Mouse (Mus musculus) intestine, embryonic 14.5 days (tissue): ENCODE measurements at regions not wholly inside any gene's neighbourhood (a gene's known extent, or its start where the extent isn't known, plus 50 kb on each side); places are given as distances from the start of the nearest gene placed in this dataset.

Experiments
- ATAC-seq: fragments of 200-750 bp; cut with Nextera tagmentation; replicated peaks from 2 replicates; pipeline ENCODE4 v1.8.0; 2017; ENCODE audit warnings: low read depth, moderate number of reproducible peaks, moderate TSS enrichment, moderate library complexity; ENCODE audit not compliant: low FRiP score, low TSS enrichment
- DNase-seq: peaks from one replicate; pipeline ENCODE4 v3.0.0-alpha.2; 2018; ENCODE audit warnings: low spot score
- H3K27ac ChIP-seq: fragments of 300-500 bp; sonication (generic); 2 replicates; pipeline ENCODE4 v1.5.1; 2014; ENCODE audit warnings: low read depth, mild to moderate bottlenecking, control low read depth
- H3K27me3 ChIP-seq: fragments of 300-500 bp; sonication (generic); replicated peaks from 2 replicates; pipeline ENCODE4 v1.6.1; 2014; ENCODE audit warnings: low read length, control low read depth; ENCODE audit not compliant: control insufficient read depth, insufficient read depth
- H3K36me3 ChIP-seq: fragments of 300-500 bp; sonication (generic); 2 replicates; pipeline ENCODE4 v1.6.1; 2014; ENCODE audit warnings: low read length, control low read depth; ENCODE audit not compliant: control insufficient read depth, insufficient read depth
- H3K4me1 ChIP-seq: fragments of 300-500 bp; sonication (generic); replicated peaks from 2 replicates; pipeline ENCODE4 v1.6.1; 2014; ENCODE audit warnings: low read length, control low read depth, mixed read lengths; ENCODE audit not compliant: control insufficient read depth, insufficient read depth
- H3K4me2 ChIP-seq: fragments of 300-500 bp; sonication (generic); 2 replicates; pipeline ENCODE4 v1.6.1; 2014; ENCODE audit warnings: low read length
- H3K4me3 ChIP-seq: fragments of 300-500 bp; sonication (generic); 2 replicates; pipeline ENCODE4 v1.5.1; 2014; ENCODE audit warnings: low read depth, low read length, control low read depth, mixed read lengths
- H3K9ac ChIP-seq: fragments of 300-500 bp; sonication (generic); 2 replicates; pipeline ENCODE4 v1.6.1; 2014; ENCODE audit warnings: mild to moderate bottlenecking, low read length
- H3K9me3 ChIP-seq: fragments of 300-500 bp; sonication (generic); 2 replicates; pipeline ENCODE4 v1.6.1; 2016; ENCODE audit warnings: low read length, control low read depth; ENCODE audit not compliant: control insufficient read depth
- WGBS: fragments of 180-500 bp; shearing (Covaris S2); extraction: QIAGEN DNeasy Blood & Tissue Kit; methylation state at CpG from one replicate; pipeline ENCODE4 v1.1.7; 2014; 5-methylcytosine and 5-hydroxymethylcytosine counted together

GRCm38 (mm10) chr6:15865271-15865670 is 144.8 kb downstream of the Mdfic start:
- Histone ChIP-seq H3K27ac (no peak overlapping the region), H3K4me1 (no peaks in the 10 kb centered on the region), H3K4me2 (no peak overlapping the region), H3K4me3 (no peak overlapping the region), H3K9me3 (no peaks in the 10 kb centered on the region), H3K27me3 (no peaks in the 10 kb centered on the region), H3K36me3 (no peaks in the 10 kb centered on the region), H3K9ac (no peak overlapping the region)
- ATAC-seq (no peak), DNase-seq (no peak)
- WGBS, result 63% methylated on average over 3 of the region's 3 CpGs

- no peak overlapping the region for H3K27ac ChIP-seq
- ATAC-seq, result 0 out of 2 replicates have a peak, but pooled peaks have one; percentile 55
- H3K4me3 ChIP-seq, result no peak overlapping the region
- H3K27me3 ChIP-seq, result no peaks in the 10 kb centered on the region
- no peaks in the 10 kb centered on the region for H3K9me3 ChIP-seq
- WGBS, result 80% methylated on average over 5 of the region's 5 CpGs
- H3K36me3 ChIP-seq, result no peaks in the 10 kb centered on the region
- no peak overlapping the region for H3K4me2 ChIP-seq
- H3K9ac ChIP-seq, result no peak overlapping the region
- no peaks in the 10 kb centered on the region for H3K4me1 ChIP-seq
- no peak for DNase-seq
These were observed 161.9 kb downstream of the Mdfic start for GRCm38 (mm10) chr6:15882288-15882903.

- H3K27me3 ChIP-seq, result no peaks in the 10 kb centered on the region
These were observed 172.6 kb downstream of the Mdfic start for GRCm38 (mm10) chr6:15893066-15893465.

DNA sequence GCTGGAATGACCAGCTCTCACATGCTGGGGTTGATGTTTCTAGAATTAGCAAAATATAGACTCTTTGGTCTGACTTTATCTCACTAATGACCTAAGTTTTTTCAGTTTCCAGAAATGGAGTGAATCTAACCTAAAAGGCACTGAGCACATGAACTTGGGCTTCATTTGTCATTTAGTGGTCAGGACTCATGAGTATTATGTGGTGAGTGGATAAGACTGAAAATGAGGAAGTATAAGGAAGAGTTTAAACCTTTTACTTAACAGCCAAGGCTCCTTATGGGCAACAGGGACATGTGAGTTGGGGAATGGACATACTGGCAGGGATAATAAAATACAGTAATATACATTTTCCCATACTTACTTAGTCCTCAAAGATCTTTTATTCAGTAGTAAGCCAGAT is 180.0 kb downstream of the Mdfic start:
- Histone ChIP-seq H3K9me3 (no peaks in the 10 kb centered on the region), H3K9ac (no peak overlapping the region), H3K4me2 (no peak overlapping the region), H3K27ac (no peak overlapping the region), H3K4me3 (no peak overlapping the region), H3K27me3 (no peaks in the 10 kb centered on the region), H3K4me1 (no peaks in the 10 kb centered on the region), H3K36me3 (no peaks in the 10 kb centered on the region)
- no peak for DNase-seq
- ATAC-seq, result no peak

More at GRCm38 (mm10) chr6:15893066-15893465, 172.6 kb downstream of the Mdfic start:
- 72% methylated on average over 5 of the region's 5 CpGs for WGBS
- no peak overlapping the region for H3K9ac ChIP-seq
- no peaks in the 10 kb centered on the region for H3K4me1 ChIP-seq
- H3K27ac ChIP-seq, result no peak overlapping the region
- no peak overlapping the region for H3K4me3 ChIP-seq
- ATAC-seq (no peak), DNase-seq (no peak)
- no peaks in the 10 kb centered on the region for H3K9me3 ChIP-seq
- H3K36me3 ChIP-seq, result no peaks in the 10 kb centered on the region
- no peak overlapping the region for H3K4me2 ChIP-seq

GRCm38 (mm10) chr6:15902665-15903274 is 182.3 kb downstream of the Mdfic start:
- Histone ChIP-seq H3K9me3 (no peaks in the 10 kb centered on the region), H3K4me1 (no peaks in the 10 kb centered on the region), H3K4me2 (no peak overlapping the region), H3K27me3 (no peaks in the 10 kb centered on the region), H3K4me3 (no peak overlapping the region), H3K9ac (no peak overlapping the region), H3K36me3 (no peaks in the 10 kb centered on the region), H3K27ac (no peak overlapping the region)
- ATAC-seq (no peak), DNase-seq (no peak)
- WGBS, result 74% methylated on average over 2 of the region's 2 CpGs

DNA sequence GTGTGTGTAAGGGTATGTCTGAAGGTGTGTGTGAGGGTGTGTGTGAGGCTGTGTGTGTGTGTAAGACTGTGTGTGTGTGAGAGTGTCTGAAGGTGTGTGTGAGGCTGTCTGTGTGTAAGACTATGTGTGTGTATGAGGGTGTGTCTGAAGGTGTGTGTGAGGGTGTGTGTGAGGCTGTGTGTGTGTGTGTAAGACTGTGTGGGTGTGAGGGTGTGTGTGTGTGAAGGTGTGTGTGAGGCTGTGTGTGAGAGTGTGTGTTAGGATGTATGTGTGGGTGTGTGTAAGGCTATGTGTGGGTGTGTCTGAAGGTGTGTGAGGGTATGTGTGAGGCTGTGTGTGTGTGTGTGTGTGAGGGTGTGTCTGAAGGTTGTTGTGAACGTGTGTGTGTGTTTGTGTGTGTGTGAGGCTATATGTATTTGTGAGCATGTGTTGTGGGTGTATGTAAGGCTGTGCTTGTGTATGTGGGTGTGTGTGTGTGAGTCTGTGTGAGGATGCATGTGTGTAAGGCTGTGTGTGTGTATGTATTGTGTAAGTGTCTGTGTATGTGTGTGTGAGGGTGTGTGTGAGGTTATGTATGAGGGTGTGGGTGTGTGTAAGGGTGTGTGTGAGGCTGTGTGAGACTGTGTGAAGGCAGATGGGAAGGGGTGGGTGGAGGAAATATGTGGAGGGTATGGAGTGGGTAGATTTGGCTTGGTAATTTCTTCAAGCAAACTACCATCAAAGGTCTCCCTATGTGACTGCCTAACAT is 190.1 kb downstream of the Mdfic start:
- no peak overlapping the region for H3K4me3 ChIP-seq
- H3K27ac ChIP-seq, result no peak overlapping the region
- H3K9ac ChIP-seq, result no peak overlapping the region
- DNase-seq (no peak), ATAC-seq (no peak)
- H3K4me2 ChIP-seq, result no peak overlapping the region
- 56% methylated on average over 1 of the region's 1 CpGs for WGBS
- H3K9me3 ChIP-seq, result no peaks in the 10 kb centered on the region
- no peaks in the 10 kb centered on the region for H3K4me1 ChIP-seq
- H3K36me3 ChIP-seq, result no peaks in the 10 kb centered on the region
- no peaks in the 10 kb centered on the region for H3K27me3 ChIP-seq

DNA sequence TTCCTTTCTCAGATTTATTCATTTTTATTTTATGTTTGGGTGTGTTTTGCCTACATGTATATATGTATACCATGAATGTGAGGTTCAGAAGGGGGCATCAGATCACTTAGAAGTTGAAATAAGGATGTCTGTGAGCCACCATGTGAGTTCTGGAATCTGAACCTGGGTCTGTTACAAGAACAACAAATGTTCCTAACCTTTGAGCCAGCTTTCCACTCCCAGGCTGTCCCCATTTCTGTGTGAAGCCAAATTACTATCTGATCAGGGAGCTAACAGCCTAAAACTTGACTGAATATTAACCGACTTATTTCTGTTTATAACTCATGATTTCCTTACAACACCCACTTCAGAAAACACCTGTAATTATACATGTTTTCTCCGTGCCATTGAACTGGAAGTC is 209.2 kb downstream of the Mdfic start:
- 80% methylated on average over 2 of the region's 2 CpGs for WGBS
- Histone ChIP-seq H3K27me3 (no peaks in the 10 kb centered on the region), H3K4me1 (no peaks in the 10 kb centered on the region), H3K9me3 (no peaks in the 10 kb centered on the region), H3K4me2 (no peak overlapping the region), H3K4me3 (no peak overlapping the region), H3K9ac (no peak overlapping the region), H3K36me3 (no peaks in the 10 kb centered on the region), H3K27ac (no peak overlapping the region)
- DNase-seq (no peak), ATAC-seq (no peak)

- Histone ChIP-seq H3K36me3 (no peaks in the 10 kb centered on the region), H3K9me3 (no peaks in the 10 kb centered on the region), H3K4me3 (no peak overlapping the region), H3K27ac (no peak overlapping the region), H3K4me2 (no peak overlapping the region), H3K9ac (no peak overlapping the region), H3K27me3 (no peaks in the 10 kb centered on the region), H3K4me1 (no peaks in the 10 kb centered on the region)
- DNase-seq (no peak), ATAC-seq (no peak)
- WGBS, result 82% methylated on average over 2 of the region's 2 CpGs
These were observed 229.8 kb downstream of the Mdfic start for GRCm38 (mm10) chr6:15950251-15950650.
